Mouse (Mus musculus) layer of hippocampus, adult 18-20 months (tissue): Measurements from ENCODE around the gene Mllt3. TPM values are rescaled to one million over a fixed set of nuclear protein-coding genes. Genes with fewer than 3 reads are reported as not detected.
"Not testable (repeated sequence)": the region's sequence is repeated elsewhere in the genome, so short reads cannot be mapped to it uniquely, and the experiment has no call there.

Experiments
- DNase-seq, 2 experiments: peaks; one replicate each; pipeline ENCODE4 v3.0.0; 2022; ENCODE audit warnings: low spot score in 2 of 2
- total RNA-seq, 2 experiments: library from RNA; stranded (reverse); gene quantifications; 2 replicates each; pipeline ENCODE4 v1.2.3; 2021

Gene Mllt3
- total RNA-seq, 2 experiments from 2014 or later: 50.9 to 58.1 TPM

DNA sequence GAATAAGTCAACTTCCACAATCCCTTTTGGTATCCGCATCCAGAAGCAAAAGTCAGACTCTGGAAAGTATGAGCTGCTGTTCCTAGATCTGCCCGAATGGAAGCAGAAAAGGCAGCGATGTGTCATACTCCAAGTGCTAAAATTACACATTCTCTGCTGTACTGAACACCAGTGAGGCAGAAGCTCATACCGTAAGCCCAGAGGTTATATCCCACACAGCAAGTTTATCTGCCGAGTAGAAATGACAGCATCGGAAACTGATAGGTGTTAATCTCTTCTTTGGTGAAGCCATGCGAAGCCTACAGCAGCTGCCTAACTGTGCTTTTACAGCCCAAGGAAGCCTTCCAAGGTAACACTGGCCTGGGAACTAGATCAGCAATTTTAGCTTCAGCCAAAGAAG is 17.9 kb downstream of the Mllt3 start:
- no peak for DNase-seq

DNA sequence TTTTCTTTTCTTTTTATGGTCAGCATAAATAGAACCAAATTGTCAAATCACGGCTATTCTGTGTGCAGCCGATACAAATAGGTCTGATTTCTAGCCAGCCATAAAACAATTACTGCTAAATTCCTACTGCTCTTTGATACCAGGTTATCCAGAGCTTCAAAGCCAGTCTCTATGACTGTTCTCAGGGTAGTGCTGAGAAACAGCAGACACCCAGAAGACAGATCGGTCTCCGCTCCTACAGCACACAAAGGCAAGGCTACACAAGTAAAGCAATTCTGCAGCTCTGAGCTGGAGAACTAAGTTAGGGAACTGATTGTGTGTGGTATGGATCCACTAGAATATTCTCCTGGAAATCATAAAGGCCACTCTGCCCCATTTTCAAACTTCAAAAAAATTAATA is 20.4 kb downstream of the Mllt3 start:
- no peak for DNase-seq

DNA sequence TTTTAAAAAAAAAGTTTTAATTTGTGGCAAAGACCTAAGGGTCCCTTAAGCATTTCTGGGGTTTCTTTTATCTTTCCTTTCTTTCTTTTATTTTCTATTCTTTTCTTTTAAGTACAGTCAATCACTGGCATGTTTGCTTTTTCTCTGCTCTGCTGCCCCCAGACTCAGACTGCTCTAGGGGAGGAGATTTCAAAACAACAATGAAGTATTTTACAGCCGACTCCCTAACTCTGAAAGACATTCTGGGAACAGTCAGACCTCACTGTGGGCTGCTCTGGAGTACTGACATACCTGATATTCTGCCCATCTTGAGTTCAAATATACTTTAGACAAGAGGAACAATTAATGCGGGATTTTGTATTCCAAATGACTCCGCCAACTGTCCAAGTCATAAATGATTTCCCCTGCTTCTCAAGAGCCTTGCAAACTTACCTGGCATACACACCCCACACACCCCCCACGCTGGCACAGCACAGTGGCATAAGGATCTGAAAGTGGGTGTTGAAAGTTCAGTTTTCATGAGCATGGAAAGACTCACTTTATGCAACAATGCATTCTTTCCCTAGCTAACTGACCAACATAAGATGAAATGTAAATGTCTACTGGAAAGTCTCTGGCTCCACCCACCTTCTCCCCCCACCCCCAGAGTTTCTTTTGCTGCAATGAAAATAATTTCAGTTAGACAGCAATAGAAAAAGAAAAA is 21.1 kb downstream of the Mllt3 start:
- DNase-seq: no peak

DNA sequence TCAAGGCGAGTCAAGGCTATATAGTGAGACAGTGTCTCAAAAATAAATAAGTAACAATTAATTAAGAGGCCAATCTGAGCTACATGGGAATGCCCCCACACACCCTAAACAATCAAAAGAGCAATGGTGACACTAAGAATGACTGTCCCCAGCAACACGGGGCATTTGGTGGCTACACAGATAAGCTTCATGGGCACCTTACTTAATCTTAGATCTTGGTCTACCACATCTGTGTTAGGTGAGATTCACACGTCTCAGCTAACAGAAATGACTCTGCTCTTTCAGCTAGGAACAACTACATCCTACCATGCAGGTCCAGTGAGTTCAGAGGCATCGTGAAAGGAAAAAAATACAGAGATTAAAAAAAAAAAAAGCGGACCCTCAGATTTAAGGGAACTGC is 22.7 kb downstream of the Mllt3 start:
- DNase-seq: no peak

DNA sequence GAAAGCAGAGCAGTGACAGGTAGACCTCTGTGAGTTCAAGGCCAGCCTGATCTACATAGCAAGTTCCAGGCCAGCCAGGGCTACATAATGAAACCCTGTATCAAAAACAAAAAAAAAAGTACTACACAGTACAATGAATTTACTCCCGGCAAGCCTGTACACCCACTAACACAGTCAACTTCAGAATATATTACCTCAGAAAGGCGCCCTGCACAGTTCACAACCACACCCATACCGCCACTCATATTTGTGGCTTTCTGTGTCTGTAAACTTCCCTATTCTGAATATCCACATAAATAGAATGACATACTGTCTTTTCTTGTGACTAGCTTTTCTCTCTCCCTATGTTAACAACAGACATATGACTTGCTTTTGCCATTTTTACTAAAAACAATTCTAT is 27.4 kb downstream of the Mllt3 start:
- no peak for DNase-seq

DNA sequence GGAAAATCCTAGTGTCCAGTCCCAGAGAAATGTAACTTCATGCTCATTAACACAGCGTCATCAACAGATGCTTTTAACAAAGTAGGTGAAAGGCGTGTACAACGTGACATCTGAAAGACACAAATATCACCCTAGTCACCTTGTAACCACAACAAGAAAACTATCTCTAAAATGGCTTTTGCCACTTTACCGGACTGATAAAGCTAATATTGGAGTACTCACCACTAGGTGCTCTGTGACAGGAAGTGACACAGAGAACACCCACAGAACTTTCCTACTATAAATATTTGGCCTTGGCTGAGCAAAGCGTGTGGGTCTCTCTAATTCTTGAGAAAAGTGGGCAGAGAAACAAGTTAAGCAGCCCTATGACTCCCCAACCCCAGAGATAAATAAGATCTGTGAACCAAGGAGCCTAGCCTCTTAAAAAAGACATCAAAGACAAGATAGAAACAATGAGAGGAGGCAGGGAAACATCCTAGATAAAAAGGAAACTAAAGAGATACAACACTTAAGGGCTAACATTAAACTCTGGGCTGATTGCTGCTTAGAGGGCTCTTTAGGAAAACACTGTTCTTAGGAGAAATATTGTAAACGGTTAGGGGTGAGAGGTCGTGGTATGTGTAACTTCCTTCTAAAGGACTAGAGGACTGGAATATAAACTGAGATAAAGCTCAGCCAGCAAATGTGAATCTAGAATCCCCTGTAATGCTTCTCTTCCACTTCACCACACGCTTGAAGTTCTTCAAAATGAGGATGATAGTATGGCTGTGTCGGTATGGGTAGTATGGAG is 29.8 kb downstream of the Mllt3 start:
- no peak for DNase-seq

DNA sequence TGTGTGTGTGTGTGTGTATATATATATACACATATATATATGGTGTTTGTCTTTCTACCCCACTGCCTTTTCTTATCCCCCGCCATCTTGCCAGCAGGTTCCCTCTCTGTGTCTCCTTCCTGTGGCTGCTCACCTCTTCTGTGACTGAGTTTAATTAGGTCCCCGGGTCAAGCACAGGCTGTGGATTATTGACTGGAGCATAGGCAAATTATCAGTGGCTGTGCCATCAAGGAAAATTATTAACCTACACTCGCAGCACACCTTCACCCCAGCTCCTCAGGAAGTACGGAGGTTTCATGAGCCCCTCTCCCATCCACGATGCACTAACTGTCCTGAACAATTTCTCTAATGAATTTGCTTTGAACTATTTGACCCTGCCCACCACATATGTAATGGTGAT is 41.5 kb downstream of the Mllt3 start:
- no peak for DNase-seq

DNA sequence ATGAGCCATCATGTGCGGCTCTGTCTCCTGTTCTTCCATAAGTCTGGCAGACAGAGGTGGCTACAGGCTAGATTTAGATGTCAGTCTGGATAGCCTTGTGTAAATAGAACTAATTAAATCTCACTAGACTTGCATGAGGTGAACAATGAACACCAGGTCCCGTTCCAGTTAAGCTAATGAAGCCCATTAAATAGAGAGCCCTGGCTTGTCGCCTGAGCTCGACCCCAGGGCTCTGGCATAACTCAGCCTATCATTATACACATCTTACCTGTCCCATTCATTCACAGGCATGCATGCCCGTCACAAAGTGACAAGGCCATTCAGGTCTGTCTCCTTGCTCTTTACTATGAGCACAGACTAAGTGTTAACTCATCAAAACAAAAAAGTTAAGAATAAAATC is 42.2 kb downstream of the Mllt3 start:
- no peak for DNase-seq

DNA sequence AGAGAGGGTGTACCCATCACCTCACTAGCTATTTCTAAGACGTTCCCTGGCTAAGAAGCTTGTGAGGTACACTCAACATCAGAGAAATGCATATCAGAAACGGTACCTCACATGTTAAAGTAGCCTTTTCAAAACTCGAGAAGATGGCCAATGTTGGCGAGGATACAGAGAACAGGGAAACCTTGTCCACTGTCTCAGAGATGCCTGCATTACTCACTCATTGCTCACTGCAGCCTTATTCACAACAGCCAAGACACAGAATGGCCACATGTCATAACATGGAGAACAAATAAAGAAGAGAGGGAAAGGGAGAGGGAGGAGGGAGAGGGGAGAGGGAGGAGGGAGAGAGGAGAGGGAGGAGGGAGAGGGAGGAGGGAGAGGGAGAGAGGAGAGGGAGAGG is 47.9 kb downstream of the Mllt3 start:
- no peak for DNase-seq

DNA sequence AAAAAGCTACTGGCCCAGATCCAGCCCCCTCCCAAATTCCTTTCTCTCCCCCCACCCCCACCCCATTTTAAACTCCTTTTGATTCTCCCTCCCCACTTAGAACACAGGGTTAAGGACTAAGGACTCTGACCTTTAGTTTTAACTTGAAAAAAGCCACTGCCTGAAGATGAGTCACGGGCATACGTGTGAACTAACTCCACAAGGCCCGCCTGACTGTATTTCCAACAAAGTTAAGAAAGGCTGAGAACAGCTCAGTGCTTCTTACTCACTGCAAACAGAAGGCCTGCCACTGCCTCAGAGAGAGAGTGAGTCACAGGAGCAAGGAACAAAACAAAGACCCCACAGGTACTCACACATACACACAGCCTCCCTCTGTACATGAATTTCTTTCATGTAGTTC is 48.6 kb downstream of the Mllt3 start:
- peak in 1 of 2 experiments; percentile 38 for DNase-seq

DNA sequence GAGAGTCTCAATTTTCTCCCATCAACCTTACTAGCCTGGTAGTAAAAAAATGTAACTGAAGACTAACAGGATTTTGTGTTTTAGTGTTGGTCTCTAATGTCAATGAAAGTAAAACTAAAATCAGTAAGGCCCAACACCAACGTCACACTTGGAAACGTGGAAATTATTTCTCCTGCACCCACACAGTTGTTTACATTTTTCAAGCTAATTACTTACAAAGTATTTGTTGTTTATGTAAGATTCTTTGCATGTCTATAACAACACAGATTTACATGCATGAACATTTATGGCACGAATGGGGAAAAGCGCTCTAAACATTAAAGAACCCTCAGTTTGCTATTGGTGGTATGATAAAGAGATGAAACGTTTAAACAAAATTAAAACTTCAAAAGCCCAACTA is 49.1 kb downstream of the Mllt3 start:
- no peak for DNase-seq

DNA sequence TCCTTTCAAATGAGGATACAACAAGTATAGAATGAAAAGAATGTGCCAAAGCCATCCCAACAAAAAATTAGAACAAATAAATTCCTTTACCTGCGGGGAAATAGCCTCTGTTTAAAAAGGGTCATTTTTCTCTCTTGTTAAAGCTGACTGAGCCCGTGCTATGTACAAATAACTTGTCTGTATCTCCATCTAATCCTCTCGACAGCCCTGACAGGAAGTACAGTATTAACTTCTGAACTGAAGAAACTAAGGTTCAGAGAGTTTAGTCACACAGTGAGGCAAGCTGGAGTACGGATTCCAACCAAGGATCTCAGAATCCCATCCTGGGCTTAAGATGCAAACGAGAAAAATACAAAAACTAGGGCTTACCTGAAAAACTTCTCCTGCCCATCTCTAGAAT is 50.6 kb downstream of the Mllt3 start:
- no peak for DNase-seq

DNA sequence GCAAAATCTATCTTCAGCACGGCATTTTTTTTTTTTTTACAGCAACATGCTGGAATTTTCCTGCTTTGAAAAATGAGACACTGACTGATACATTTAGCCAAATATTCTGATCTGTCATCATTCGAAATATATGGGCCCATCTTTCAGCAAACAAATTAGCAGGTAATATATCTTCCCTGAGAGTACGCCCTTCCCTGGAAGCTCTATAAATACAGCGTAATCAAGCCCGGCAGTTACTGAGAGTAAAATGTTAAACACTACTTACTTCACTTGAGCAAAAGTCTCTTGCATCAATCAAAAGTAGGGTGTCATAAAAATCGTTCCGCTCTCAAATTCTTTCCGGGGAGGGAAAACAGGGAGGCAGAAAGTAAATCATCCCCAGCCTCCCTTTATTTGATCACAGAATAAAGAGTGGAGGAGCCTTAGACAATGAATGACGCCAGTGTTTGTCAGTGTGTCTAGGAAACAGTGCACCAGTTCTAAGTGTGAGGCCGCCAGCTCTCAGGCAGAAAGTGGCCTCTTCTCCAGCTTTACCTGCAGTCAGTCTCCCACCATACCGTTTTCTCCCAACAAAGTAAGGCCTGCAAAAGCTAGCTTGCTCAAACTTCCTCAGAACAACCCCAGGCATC is 55.2 kb downstream of the Mllt3 start:
- no peak for DNase-seq

DNA sequence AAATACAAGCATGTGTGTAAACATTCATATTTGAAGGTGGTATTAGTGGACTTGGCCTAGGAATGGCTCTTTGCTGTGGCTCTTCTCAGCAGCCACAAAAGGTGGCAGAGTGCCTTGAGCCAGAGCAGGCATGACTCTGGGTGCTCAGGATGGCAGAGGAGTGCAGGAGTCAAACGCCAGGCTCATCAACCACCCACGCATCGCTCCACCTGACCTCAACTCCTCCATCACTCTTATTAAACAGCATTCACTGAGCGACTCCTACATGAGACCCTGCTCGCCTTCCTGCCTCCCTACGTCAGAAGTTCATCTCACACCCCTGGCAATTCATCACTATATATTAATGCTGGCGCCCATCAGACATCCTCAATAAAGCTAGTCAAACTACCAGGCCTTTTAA is 67.3 kb downstream of the Mllt3 start:
- DNase-seq: no peak

DNA sequence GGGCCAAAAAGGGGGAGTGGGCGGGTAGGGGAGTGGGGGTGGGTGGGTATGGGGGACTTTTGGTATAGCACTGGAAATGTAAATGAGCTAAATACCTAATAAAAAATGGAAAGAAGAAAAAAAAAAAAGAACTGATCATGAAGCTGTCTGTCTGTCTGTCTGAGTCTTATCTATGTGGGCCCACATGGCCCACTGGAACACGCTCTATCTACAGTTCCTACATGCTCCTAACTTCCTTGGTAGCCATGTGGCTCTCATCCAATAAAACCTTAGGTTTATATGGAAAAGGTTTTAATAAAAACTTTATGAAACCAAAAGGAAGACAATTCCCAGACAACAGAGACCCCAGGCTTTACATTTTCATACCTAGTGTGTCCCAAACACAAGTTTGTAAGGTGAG is 68.3 kb downstream of the Mllt3 start:
- not testable (repeated sequence) for DNase-seq

DNA sequence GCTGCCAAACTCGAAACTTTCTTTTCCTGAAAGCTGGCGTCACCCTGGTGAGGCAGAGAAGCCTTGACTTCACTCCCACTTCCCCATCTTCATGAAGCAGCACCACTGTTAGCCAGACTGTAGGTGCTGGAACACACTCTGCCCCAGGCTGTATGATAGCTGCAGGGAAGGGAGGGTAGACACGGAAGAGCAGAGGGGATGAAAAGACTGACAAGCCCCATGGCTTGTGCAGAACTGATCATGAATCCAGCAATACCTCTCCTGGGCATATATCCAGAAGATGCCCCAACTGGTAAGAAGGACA is 69.4 kb downstream of the Mllt3 start:
- no peak for DNase-seq

DNA sequence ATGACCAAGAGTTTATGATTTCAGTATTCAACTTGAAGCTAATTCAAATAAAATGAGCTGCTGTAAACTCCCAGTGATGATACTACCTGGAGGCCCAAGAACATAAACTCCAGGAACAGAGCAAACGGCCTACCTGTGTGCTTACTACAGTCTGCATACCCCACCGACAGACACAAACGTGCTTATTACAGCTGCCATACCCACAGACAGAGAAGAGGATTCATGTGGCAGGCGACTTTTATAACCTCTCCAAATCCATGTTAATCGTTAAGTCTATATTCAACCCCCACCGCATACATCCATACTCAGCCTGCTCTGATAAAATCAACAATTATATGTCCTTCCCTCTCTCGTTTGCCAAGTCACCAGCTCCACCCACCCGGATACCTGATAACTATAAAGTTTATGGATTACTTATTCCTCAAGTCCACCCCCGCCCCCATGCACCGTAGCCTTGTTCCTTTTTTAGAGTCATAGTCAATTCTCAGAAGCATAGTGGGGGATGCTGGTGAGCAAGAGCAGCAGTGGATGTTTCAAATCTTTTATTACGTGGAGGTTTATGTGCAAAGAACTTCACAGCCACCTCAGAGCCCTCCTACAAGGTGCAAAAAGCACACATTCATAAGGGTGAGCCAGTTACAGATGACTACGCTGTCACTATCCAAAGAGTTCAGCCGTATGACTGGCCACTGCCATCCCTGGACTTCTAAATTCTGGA is 70.0 kb downstream of the Mllt3 start:
- DNase-seq: no peak

DNA sequence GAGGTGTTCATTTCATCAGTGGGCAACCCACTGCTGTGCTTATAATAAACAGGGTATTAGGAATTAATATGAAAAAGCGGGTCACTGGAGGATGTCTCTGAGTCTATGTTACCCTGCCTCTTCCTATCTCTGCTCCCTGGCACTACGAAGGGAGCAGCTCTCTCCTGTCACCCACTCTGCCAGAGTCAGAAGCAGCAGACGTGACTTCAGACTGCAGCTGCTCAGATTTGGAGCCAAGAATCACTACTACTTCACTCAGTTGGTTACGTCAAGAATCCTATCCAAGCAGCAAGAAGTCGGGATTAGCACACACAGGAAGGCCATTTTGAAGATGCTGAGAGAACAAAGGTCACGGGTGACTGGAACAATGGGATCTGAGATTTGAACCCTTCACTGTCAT is 71.3 kb downstream of the Mllt3 start:
- no peak for DNase-seq

DNA sequence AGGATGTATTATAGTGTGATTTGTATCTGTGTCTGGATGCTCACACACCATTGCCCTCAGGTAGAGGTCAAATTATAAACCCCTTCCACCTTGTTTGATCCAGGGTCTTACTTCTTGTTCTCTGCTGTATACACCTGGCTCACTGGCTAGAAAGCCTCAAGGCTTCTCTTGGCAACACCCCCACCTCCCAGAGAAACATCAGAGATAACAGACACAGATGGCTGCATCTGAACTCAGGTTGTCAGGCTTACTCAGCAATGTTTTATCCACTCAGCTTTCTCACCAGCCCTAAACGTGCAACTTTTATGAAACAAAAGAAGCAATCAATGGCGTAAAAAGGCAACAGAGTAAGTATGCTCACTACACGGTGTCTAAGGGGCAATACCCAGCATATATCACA is 75.3 kb downstream of the Mllt3 start:
- DNase-seq: no peak

DNA sequence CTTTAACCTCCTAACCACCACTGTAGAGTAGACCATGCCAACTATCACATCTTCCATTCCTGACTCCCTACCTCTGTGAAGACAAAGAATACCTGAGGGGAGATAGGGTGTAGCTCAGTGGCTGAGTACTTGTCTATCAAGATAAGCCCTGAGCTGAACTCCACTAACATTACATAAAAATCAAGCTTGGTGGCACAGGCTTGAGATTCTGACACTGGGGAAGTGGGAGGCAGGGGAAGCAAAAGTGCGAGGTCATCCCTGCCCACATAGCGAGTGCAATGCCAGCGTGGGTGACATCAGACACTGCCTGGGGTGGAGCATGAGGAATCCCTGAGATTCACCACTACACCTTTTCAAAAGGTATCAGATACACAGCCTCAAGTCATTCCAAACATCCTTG is 76.0 kb downstream of the Mllt3 start:
- DNase-seq: no peak

DNA sequence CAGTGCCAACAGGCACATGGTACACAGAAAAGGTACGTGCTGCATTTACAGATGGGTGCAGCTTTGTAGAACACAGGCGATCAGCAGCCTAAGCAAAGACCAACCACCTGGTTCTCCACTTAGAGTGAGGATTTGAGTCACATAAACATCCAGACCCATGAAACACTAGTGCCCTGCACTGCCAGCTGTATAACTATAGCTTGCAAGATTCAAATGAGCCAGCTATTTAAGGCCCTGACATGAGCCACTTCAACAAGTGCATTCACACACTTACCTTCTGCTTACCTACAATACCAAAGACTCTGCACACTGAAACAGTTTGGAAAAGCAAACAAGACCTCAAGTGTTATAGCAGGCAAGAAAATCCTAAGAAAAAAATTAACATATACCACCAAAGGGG is 78.0 kb downstream of the Mllt3 start:
- DNase-seq: no peak

DNA sequence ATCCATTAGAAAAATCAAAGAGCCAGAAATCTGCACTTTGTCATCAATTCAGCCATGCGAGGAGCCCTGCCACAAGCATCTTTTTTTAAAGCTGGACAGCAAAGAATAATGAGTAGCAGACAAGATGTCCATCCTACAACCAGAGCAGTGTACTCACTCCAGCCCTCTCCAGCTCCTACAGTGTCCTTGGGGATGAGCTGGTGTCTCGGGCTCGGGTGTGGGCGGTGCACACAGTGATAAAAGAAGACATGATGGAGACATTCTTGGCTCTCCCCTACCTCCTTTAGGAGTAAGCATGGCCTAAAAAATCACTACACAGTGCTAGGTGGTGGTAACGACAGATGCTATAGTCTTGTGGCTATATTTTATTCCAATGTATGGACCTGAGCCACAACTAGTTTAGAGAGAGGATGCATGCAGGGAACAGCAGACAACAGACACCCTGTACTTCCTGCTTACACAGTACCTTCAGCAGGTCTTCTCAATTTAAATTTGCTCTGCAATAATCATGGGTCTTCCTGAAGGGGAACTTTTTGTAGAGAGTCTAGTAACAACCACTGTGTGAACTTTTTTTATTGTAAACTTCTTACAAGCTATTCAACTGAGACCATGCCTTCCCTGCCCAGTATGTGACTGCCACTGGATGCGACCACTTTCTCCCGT is 78.6 kb downstream of the Mllt3 start:
- no peak for DNase-seq
